Comparison of ENCODE assay signal across 10 mouse cellular contexts in the genomic region with DNA sequence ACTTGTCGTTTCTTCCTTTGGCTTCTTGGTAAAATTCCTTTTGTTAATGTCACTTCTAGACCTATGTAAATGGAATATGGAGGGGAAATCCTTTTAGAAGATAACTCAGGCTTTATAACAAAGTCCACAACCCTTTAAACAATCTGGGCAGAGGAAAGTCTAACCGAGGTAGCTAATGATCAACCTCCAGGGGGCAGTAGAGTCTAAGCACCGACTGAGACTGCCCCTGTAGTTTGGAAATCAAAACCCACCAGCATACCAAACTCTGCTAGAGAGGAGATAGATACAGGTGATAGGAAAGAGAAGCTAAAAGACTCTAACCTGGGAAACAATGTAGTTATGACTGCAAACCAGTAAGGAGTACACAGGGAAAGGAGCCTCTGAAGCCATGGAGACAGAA.
DNase-seq lines count a peak whose midpoint lies in the region; ATAC-seq lines count a peak whose summit lies in the region.
"Had no signal": no experiment of that assay in that cellular context is flagged by ENCODE, and none has a peak within 500 bp of the region (broad histone marks: within the 10 kb centered on the region; RNA-seq: fewer than 3 reads in every experiment).

No protein-coding gene starts in this region.

- H3K4me2 ChIP-seq in forebrain, embryonic 13.5 days, result no peak overlapping the region
- no peak overlapping the region for H3K4me2 ChIP-seq in forebrain, embryonic 15.5 days (replicated peaks)
- no peak overlapping the region for H3K4me2 ChIP-seq in neural tube, embryonic 15.5 days
- H3K4me2 ChIP-seq: heart, embryonic 15.5 days had no signal

- no peak overlapping the region for H3K4me3 ChIP-seq in forebrain, embryonic 13.5 days
- no peak overlapping the region for H3K4me3 ChIP-seq in forebrain, embryonic 15.5 days
- no peak overlapping the region for H3K4me3 ChIP-seq in neural tube, embryonic 15.5 days (replicated peaks)
- H3K4me3 ChIP-seq: heart, embryonic 15.5 days; megakaryocyte, embryonic 14.5 days had no signal

- H3K27me3 ChIP-seq in forebrain, embryonic 13.5 days, result no peaks in the 10 kb centered on the region
- H3K27me3 ChIP-seq in forebrain, embryonic 15.5 days, result no peaks in the 10 kb centered on the region
- H3K27me3 ChIP-seq in neural tube, embryonic 15.5 days (replicated peaks), result no peaks in the 10 kb centered on the region
- H3K27me3 ChIP-seq: heart, embryonic 15.5 days had no signal

- no peaks in the 10 kb centered on the region for H3K36me3 ChIP-seq in forebrain, embryonic 13.5 days (ENCODE audit: poor library complexity, severe bottlenecking)
- H3K36me3 ChIP-seq in forebrain, embryonic 15.5 days, result no peaks in the 10 kb centered on the region
- H3K36me3 ChIP-seq in neural tube, embryonic 15.5 days, result no peaks in the 10 kb centered on the region
- H3K36me3 ChIP-seq: heart, embryonic 15.5 days had no signal

- no peaks in the 10 kb centered on the region for H3K9me3 ChIP-seq in forebrain, embryonic 13.5 days (replicated peaks)
- no peaks in the 10 kb centered on the region for H3K9me3 ChIP-seq in forebrain, embryonic 15.5 days
- no peaks in the 10 kb centered on the region for H3K9me3 ChIP-seq in neural tube, embryonic 15.5 days (replicated peaks)
- H3K9me3 ChIP-seq: heart, embryonic 15.5 days; megakaryocyte, embryonic 14.5 days had no signal

- no peak overlapping the region for H3K27ac ChIP-seq in forebrain, embryonic 13.5 days
- H3K27ac ChIP-seq in forebrain, embryonic 15.5 days (replicated peaks), result no peak overlapping the region
- no peak overlapping the region for H3K27ac ChIP-seq in neural tube, embryonic 15.5 days (replicated peaks)
- H3K27ac ChIP-seq: heart, embryonic 15.5 days had no signal

- 17% methylated on average over 3 of the region's 3 CpGs for WGBS in forebrain, embryonic 13.5 days
- 12% methylated on average over 3 of the region's 3 CpGs for WGBS in forebrain, embryonic 15.5 days
- 16% methylated on average over 3 of the region's 3 CpGs for WGBS in neural tube, embryonic 15.5 days

- H3K4me1 ChIP-seq in forebrain, embryonic 13.5 days, result no peaks in the 10 kb centered on the region
- H3K4me1 ChIP-seq in forebrain, embryonic 15.5 days, result no peaks in the 10 kb centered on the region
- no peaks in the 10 kb centered on the region for H3K4me1 ChIP-seq in neural tube, embryonic 15.5 days
- H3K4me1 ChIP-seq: heart, embryonic 15.5 days; megakaryocyte, embryonic 14.5 days had no signal

- peak; percentile 19 for DNase-seq in neural tube, embryonic 10.5 days (ENCODE audit: extremely low spot score, low spot score)
- DNase-seq in brain, adult 2 months (ENCODE audit: low read depth, low spot score), result peak; percentile 52
- DNase-seq in kidney, postnatal 14 days, result peak; percentile 44
- DNase-seq in ovary, adult 18-20 months (ENCODE audit: low spot score), result no peak

- H3K9ac ChIP-seq in forebrain, embryonic 13.5 days, result no peak overlapping the region
- no peak overlapping the region for H3K9ac ChIP-seq in forebrain, embryonic 15.5 days (replicated peaks)
- no peak overlapping the region for H3K9ac ChIP-seq in neural tube, embryonic 15.5 days (replicated peaks)
- H3K9ac ChIP-seq: heart, embryonic 15.5 days had no signal

- peak; percentile 30; the same call in 1 of the 2 replicates for ATAC-seq in forebrain, embryonic 13.5 days
- ATAC-seq in forebrain, embryonic 15.5 days (replicated peaks), result no peak
- no peak for ATAC-seq in neural tube, embryonic 15.5 days (ENCODE audit: low FRiP score)
- peak; percentile 57; the same call in 1 of the 2 replicates for ATAC-seq in megakaryocyte, adult 5-6 weeks (ENCODE audit: poor library complexity, severe bottlenecking)

Comparison
In these comparisons a context has a peak if more than half of its experiments do, and no peak if none do; other contexts are left out.
1. ATAC-seq: peak in forebrain, embryonic 13.5 days (single experiment) and megakaryocyte, adult 5-6 weeks (single experiment); none in forebrain, embryonic 15.5 days (single experiment) and neural tube, embryonic 15.5 days (single experiment).